Mouse (Mus musculus): Measurements from ENCODE around the gene Gm49361. TPM values are rescaled to one million over a fixed set of nuclear protein-coding genes. Genes with fewer than 3 reads are reported as not detected.

Gene Gm49361
- polyA plus RNA-seq (2015; fragmentation: Nextera tagmentation; extraction: Ambion mirVana) = not detected in 2 replicates

GRCm38 (mm10) chr14:57746001-57746771 lies at the start of gene Gm49361:
Gene Gm49361, minus strand, starts transcription at chr14:57746103.
- H3K27me3 ChIP-seq = no peaks in the 10 kb centered on the region
- peak within 1 kb of the TSS; percentile 70 for H3K4me2 ChIP-seq
- peak within 1 kb of the TSS; percentile 98 for H3K27ac ChIP-seq
- no peaks in the 10 kb centered on the region for H3K9me3 ChIP-seq
- under 1% methylated on average over 65 of the region's 68 CpGs for WGBS
- no peaks in the 10 kb centered on the region for H3K36me3 ChIP-seq
- ATAC-seq (ENCODE audit: insufficient number of reproducible peaks, low FRiP score, low TSS enrichment, low read depth) = peak; percentile 89
- H3K9ac ChIP-seq = peak within 1 kb of the TSS; percentile 94
- peak within 1 kb of the TSS; percentile 95 for H3K4me3 ChIP-seq
- H3K4me1 ChIP-seq = peaks cover 30% of the 10 kb centered on the region

- Histone ChIP-seq H3K36me3 (no peaks in the 10 kb centered on the region), H3K9ac (no peak overlapping the region), H3K4me3 (no peak overlapping the region), H3K4me1 (no peaks in the 10 kb centered on the region), H3K9me3 (no peaks in the 10 kb centered on the region), H3K27me3 (no peaks in the 10 kb centered on the region), H3K27ac (no peak overlapping the region), H3K4me2 (no peak overlapping the region)
- 77% methylated on average over 4 of the region's 4 CpGs for WGBS
- ATAC-seq (ENCODE audit: insufficient number of reproducible peaks, low FRiP score, low TSS enrichment, low read depth) = no peak
Observed at GRCm38 (mm10) chr14:57791171-57791570, 45.3 kb upstream of the Gm49361 start.

GRCm38 (mm10) chr14:57789759-57790158 lies 43.9 kb upstream of the Gm49361 start:
- ATAC-seq (ENCODE audit: insufficient number of reproducible peaks, low FRiP score, low TSS enrichment, low read depth) = no peak
- H3K9ac ChIP-seq = no peak overlapping the region
- WGBS = 83% methylated on average over 9 of the region's 9 CpGs

GRCm38 (mm10) chr14:57789311-57789710 lies 43.4 kb upstream of the Gm49361 start:
- H3K4me2 ChIP-seq = no peak overlapping the region
- no peak overlapping the region for H3K9ac ChIP-seq
- ATAC-seq (ENCODE audit: insufficient number of reproducible peaks, low FRiP score, low TSS enrichment, low read depth) = no peak
- H3K36me3 ChIP-seq = no peaks in the 10 kb centered on the region
- no peak overlapping the region for H3K27ac ChIP-seq
- 54% methylated on average over 2 of the region's 2 CpGs for WGBS
- H3K4me1 ChIP-seq = no peaks in the 10 kb centered on the region
- no peak overlapping the region for H3K4me3 ChIP-seq
- no peaks in the 10 kb centered on the region for H3K27me3 ChIP-seq
- no peaks in the 10 kb centered on the region for H3K9me3 ChIP-seq

More at GRCm38 (mm10) chr14:57789759-57790158, 43.9 kb upstream of the Gm49361 start:
- Histone ChIP-seq H3K4me2 (no peak overlapping the region), H3K4me3 (no peak overlapping the region), H3K27me3 (no peaks in the 10 kb centered on the region), H3K36me3 (no peaks in the 10 kb centered on the region), H3K27ac (no peak overlapping the region), H3K4me1 (no peaks in the 10 kb centered on the region), H3K9me3 (no peaks in the 10 kb centered on the region)

GRCm38 (mm10) chr14:57787406-57787805 lies 41.5 kb upstream of the Gm49361 start:
- Histone ChIP-seq H3K4me1 (no peaks in the 10 kb centered on the region), H3K9me3 (no peaks in the 10 kb centered on the region), H3K4me2 (no peak overlapping the region), H3K4me3 (no peak overlapping the region), H3K9ac (no peak overlapping the region), H3K36me3 (no peaks in the 10 kb centered on the region), H3K27me3 (no peaks in the 10 kb centered on the region), H3K27ac (no peak overlapping the region)
- 61% methylated on average over 4 of the region's 4 CpGs for WGBS
- ATAC-seq (ENCODE audit: insufficient number of reproducible peaks, low FRiP score, low TSS enrichment, low read depth) = no peak

- Histone ChIP-seq H3K9ac (no peak overlapping the region), H3K9me3 (no peaks in the 10 kb centered on the region), H3K27ac (no peak overlapping the region), H3K4me1 (no peaks in the 10 kb centered on the region), H3K36me3 (no peaks in the 10 kb centered on the region), H3K27me3 (no peaks in the 10 kb centered on the region), H3K4me2 (no peak overlapping the region), H3K4me3 (no peak overlapping the region)
- ATAC-seq (ENCODE audit: insufficient number of reproducible peaks, low FRiP score, low TSS enrichment, low read depth) = no peak
- WGBS = 84% methylated on average over 6 of the region's 6 CpGs
Observed at GRCm38 (mm10) chr14:57772157-57772815, 26.4 kb upstream of the Gm49361 start.

- Histone ChIP-seq H3K4me2 (no peak overlapping the region), H3K4me1 (no peaks in the 10 kb centered on the region), H3K27me3 (no peaks in the 10 kb centered on the region), H3K27ac (no peak overlapping the region), H3K9ac (no peak overlapping the region), H3K9me3 (no peaks in the 10 kb centered on the region), H3K36me3 (no peaks in the 10 kb centered on the region), H3K4me3 (no peak overlapping the region)
- WGBS = 92% methylated on average over 5 of the region's 5 CpGs
- ATAC-seq (ENCODE audit: insufficient number of reproducible peaks, low FRiP score, low TSS enrichment, low read depth) = no peak
Observed at GRCm38 (mm10) chr14:57769102-57769501, 23.2 kb upstream of the Gm49361 start.

- H3K4me1 ChIP-seq = peaks cover 13% of the 10 kb centered on the region
- H3K9ac ChIP-seq = no peak overlapping the region
- no peak for ATAC-seq (ENCODE audit: insufficient number of reproducible peaks, low FRiP score, low TSS enrichment, low read depth)
- H3K27ac ChIP-seq = peak overlapping the region; percentile 33
- no peaks in the 10 kb centered on the region for H3K36me3 ChIP-seq
- no peaks in the 10 kb centered on the region for H3K9me3 ChIP-seq
- no peak overlapping the region for H3K4me3 ChIP-seq
- H3K4me2 ChIP-seq = no peak overlapping the region
- 56% methylated on average over 10 of the region's 10 CpGs for WGBS
- H3K27me3 ChIP-seq = no peaks in the 10 kb centered on the region
Observed at GRCm38 (mm10) chr14:57760447-57761412, 14.8 kb upstream of the Gm49361 start.

GRCm38 (mm10) chr14:57758237-57758636 lies 12.3 kb upstream of the Gm49361 start, which contains the start of gene Lats2:
Gene Lats2, minus strand, starts transcription at chr14:57758388.
- no peaks in the 10 kb centered on the region for H3K9me3 ChIP-seq
- peaks cover 13% of the 10 kb centered on the region for H3K4me1 ChIP-seq
- H3K27ac ChIP-seq = peak within 1 kb of the TSS; percentile 35; the same call in 1 of the 2 replicates
- H3K9ac ChIP-seq = no peak within 1 kb of the TSS
- WGBS = 78% methylated on average over 4 of the region's 4 CpGs
- no peak within 1 kb of the TSS for H3K4me2 ChIP-seq
- H3K27me3 ChIP-seq = no peaks in the 10 kb centered on the region
- H3K36me3 ChIP-seq = no peaks in the 10 kb centered on the region
- ATAC-seq (ENCODE audit: insufficient number of reproducible peaks, low FRiP score, low TSS enrichment, low read depth) = no peak
- no peak within 1 kb of the TSS for H3K4me3 ChIP-seq

- H3K9ac ChIP-seq = no peak overlapping the region
- no peak overlapping the region for H3K4me3 ChIP-seq
- H3K27ac ChIP-seq = no peak overlapping the region
- peaks cover 15% of the 10 kb centered on the region for H3K4me1 ChIP-seq
- H3K4me2 ChIP-seq = no peak overlapping the region
- ATAC-seq (ENCODE audit: insufficient number of reproducible peaks, low FRiP score, low TSS enrichment, low read depth) = no peak
- no peaks in the 10 kb centered on the region for H3K36me3 ChIP-seq
- 63% methylated on average over 4 of the region's 4 CpGs for WGBS
- no peaks in the 10 kb centered on the region for H3K27me3 ChIP-seq
- no peaks in the 10 kb centered on the region for H3K9me3 ChIP-seq
Observed at GRCm38 (mm10) chr14:57756094-57756493, 10.2 kb upstream of the Gm49361 start.

GRCm38 (mm10) chr14:57755661-57756060 lies 9.8 kb upstream of the Gm49361 start:
- H3K4me3 ChIP-seq = no peak overlapping the region
- ATAC-seq (ENCODE audit: insufficient number of reproducible peaks, low FRiP score, low TSS enrichment, low read depth) = no peak
- 85% methylated on average over 2 of the region's 2 CpGs for WGBS
- H3K4me1 ChIP-seq = peaks cover 12% of the 10 kb centered on the region
- H3K9me3 ChIP-seq = no peaks in the 10 kb centered on the region
- H3K9ac ChIP-seq = no peak overlapping the region
- no peaks in the 10 kb centered on the region for H3K36me3 ChIP-seq
- H3K27ac ChIP-seq = no peak overlapping the region
- H3K27me3 ChIP-seq = no peaks in the 10 kb centered on the region
- no peak overlapping the region for H3K4me2 ChIP-seq

All from limb, embryonic 15.5 days (tissue).